Mouse (Mus musculus) gastrocnemius, adult 8-10 months (tissue): ENCODE data around the gene Car12. TPM values are rescaled to one million over a fixed set of nuclear protein-coding genes. Genes with fewer than 3 reads are reported as not detected.

Experiments used
- DNase-seq, 2 experiments: peaks; one replicate each; pipeline ENCODE4 v3.0.0; 2022; ENCODE audit warnings: low spot score in 2 of 2
- total RNA-seq, 4 experiments: library from RNA; stranded (reverse); gene quantifications; 2 replicates each; pipeline ENCODE4 v1.2.4; 2022

Car12 gene
- total RNA-seq, 4 experiments from 2014 or later = 0.10 to 0.31 TPM; not detected in 2

DNA sequence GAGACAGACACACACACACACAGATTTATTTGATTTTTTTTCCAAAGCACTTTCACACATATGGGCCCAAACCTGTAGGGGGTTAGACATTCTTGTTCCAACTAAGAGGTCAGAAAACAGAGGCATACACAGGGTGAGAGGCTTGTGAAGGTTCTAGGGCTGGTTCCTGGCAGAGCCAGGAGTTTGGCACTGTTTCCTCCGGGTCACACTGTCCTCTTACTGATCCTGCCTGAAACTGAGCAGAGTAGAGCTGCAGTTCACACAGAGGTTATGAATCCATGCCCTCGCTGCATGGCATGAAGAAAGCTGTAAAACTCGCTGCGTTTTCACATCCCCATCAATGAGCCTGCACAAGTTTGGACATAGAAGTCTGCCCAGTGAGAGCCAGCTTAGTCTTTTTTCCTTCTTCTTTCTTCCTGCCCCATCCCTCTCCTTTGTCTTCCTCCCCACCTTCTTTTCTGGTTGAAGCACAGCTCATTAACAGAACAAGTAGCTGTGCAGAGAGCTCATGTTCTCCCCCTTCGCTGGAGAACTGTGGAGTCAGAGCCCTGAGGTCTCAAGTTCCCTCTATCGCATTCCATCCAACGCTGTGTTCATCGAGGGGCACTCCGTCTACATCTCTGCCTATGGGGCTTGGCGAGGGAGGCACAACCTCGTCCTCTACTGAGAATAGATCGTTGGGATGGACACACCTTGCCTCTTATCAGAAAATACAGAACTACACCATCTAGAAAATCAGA, 4.5 kb upstream of the Car12 start:
- no peak for DNase-seq

DNA sequence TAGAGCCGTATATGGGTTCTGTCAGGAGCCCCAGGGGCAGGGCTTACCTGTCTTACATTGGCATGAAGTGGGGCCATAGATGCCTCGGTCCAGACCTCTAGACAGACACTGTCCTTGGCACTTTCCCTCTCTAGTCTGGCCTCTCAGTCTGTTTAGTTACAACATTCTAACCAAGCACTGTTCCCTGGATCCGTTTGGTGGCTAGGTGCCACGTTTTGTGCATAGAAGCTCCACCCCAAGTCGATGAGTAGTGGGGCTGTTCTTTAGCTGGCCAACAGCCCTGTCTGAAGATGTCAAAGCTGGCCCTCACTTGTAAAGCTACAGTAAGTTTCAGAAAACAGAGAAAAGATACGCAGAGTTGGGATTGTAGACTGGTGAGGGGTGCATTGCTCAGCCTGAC, 2.9 kb upstream of the Car12 start:
- no peak for DNase-seq

GRCm38 (mm10) chr9:66714022-66714515, 583 bp downstream of the Car12 start:
- DNase-seq = no peak

GRCm38 (mm10) chr9:66715361-66715760, 1.9 kb downstream of the Car12 start:
- no peak for DNase-seq

DNA sequence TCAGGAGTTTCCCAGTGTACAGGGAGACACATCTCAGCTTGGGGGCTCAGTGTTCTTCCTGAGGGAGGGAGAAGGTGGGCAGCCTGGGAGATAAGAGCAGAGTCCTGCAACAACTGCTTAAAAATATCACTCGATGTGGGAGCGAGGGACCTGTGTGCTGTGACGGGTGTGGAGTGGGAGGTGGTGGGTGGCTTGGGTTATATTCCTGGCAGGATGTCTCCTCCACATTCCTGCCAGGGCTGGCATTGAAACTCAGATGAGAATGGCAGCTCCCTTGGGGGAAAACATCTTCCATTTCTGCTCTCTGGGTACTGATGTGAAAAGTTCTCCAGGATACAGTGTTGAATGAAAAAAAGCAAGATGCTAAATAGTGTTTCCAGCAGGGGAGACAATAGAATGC, 3.0 kb downstream of the Car12 start:
- no peak for DNase-seq

- no peak for DNase-seq
These were observed 7.4 kb downstream of the Car12 start for GRCm38 (mm10) chr9:66720686-66721450.

- DNase-seq = no peak
These were observed 8.8 kb downstream of the Car12 start for GRCm38 (mm10) chr9:66722187-66722868.

DNA sequence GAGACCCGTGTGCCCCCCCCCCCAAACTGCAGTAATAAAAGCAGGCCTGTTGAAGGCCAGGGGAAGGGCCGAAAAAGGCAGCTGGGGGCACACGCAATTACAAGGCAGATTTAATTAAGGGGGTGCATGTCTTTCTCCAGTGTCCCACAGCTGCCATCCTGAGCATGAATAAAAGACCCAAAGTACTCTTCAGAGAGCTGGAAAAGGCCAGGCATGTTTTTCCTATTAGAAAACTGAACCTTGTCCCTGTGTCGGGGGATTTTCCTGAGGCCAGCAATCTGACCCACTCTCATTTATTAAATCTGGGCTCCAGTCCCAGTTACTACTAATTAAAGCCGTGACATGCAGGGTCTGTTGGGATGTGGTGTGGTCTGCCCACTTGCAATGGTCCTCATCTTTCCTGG, 9.4 kb downstream of the Car12 start:
- no peak for DNase-seq

- DNase-seq = no peak
These were observed 12.1 kb downstream of the Car12 start for GRCm38 (mm10) chr9:66725591-66725990.

GRCm38 (mm10) chr9:66727333-66727732, 13.8 kb downstream of the Car12 start:
- DNase-seq = no peak

DNA sequence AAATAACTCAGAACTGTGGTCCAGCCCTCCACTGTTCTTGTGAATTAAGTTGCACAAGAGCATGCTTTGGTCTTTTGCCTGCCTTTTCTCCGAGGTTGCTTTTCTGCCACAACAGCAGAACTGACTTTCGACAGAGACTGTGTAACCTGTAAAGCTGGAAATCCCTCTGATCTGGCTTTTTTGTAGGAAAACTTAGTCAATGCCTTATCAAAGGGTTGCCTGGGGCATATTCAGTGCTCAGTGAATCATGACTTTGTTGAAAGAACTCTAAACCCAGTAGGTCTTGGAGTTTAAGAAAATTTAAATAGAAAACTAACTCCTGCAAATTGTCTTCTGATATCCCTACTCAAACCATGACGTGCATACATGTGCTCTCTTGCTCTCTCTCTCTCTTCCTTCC, 17.1 kb downstream of the Car12 start:
- no peak for DNase-seq

DNA sequence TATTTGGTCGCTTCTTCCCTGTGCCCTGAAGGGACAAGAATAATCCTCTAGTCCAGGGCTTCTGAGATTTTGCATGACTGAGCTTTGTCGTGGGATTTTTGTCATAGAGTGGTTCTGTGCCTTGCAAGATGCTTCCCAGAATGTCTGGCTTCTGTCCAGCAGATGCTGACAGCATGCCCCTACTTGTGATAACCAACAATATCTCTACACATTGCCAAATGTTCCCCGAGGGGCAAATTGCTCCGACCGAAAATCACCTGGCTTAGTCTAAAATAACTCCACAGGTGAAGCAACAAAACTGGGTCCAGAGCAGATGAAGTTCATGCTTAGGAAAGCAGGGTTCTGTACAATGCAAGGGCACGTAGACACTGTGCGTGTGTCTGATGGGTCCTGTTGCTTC, 17.8 kb downstream of the Car12 start:
- DNase-seq = no peak

GRCm38 (mm10) chr9:66732791-66733691, 19.6 kb downstream of the Car12 start:
- no peak for DNase-seq

- DNase-seq = no peak
These were observed 21.1 kb downstream of the Car12 start for GRCm38 (mm10) chr9:66734568-66734967.

DNA sequence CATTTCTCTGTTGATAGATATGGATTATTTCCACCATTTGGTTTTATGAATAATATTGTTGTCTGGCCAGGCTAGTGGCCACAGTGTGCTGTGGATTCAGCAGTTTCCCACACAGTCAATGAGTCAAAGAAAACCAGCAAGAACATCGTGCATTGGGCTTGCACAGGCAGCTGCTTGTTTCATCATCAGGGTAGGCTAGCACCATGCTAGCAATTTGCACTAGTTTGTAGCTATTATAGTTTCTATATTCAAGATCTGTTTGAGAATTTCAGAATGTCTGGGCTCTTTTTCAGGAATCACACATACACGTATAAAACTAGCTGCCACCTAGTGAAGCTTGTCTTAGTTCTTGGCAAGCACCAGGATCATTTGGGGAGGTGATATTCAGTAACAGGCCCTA, 21.6 kb downstream of the Car12 start:
- DNase-seq = no peak

GRCm38 (mm10) chr9:66736016-66736415, 22.5 kb downstream of the Car12 start:
- DNase-seq = no peak

- DNase-seq = no peak
These were observed 23.1 kb downstream of the Car12 start for GRCm38 (mm10) chr9:66736551-66736950.

DNA sequence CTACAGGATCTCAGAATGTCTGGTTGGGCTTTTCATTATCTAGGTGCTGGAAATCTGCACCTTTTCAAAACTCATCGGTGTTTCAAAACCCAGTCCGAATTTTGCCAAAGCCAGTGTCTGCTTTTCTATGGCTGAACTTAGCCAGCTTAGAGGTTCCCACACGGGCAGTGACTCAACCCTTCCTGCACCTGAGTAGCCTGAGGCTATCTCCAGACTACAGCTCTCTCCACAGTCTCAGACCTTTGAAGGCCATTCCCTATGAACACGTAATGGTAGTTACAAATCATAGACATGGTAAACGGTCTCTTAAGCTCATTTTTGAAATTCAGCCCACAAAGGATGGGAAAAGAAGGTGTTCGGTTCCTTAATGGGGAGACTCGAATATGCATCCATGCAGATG, 26.0 kb downstream of the Car12 start:
- DNase-seq = no peak

DNA sequence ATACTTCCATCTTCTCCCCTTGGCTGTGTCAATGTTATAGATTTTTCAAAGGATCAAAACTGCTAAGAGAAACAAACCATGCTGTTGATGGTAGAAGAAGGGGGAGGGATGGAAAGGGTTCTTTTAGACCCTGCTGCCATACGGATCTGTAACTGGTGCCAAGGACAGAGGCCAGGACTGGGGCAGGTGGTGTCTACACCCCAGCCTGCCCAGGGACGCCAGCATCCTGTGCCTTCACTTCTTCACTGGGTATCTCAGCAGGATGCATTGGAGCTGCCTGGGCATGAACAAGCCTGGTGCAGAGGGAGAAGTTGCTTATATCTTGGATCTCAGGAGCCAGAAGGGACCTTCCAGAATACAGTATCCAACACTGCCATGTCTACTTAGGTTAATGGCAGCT, 31.0 kb downstream of the Car12 start:
- no peak for DNase-seq

DNA sequence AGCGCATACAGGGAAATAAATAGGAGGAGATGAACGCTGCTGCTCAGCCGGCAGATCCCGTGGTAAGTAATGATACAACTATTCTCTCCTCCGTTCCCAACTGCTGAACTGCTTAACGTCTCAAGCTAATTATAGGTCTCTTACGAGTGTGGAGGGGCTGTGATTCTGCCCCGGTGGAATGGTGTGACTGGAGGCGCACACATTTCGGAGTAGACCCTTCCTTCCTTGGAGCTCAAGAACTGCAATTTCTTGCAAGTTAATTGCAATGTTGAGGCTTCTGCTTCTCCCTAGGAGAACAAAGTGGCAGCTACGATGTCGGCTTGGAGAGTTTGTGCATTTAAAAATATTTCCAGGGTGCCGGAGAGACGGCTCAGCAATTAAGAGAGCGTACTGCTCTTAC, 34.9 kb downstream of the Car12 start:
- DNase-seq = no peak

DNA sequence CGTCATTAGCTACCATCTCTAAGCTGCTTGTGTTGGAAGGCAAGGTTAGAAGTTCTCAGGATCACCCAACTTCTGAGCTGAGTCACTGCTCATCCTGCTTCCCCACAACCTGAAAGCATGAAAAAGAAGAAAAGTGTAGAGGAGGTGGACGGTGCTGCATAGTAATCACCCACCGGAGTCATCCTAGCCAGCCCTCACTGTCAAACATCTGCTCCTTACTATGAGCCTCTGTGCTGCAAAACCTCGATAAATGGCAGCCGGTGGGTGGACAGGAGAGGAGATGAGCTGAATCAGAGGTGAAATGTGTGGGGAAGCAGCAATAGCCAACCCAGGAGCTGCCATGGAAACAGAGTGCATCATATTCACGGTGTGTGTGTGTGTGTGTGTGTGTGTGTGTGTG, 39.4 kb downstream of the Car12 start:
- DNase-seq = no peak
